Mouse (Mus musculus) stomach, postnatal 0 days (tissue): ENCODE measurements around the gene Ddb1.

Experiments
- CTCF ChIP-seq: IDR thresholded peaks from 2 replicates; pipeline ENCODE4 v1.5.1; 2016; ENCODE audit warnings: antibody characterized with exemption, low read depth, mild to moderate bottlenecking, moderate library complexity
- EP300 ChIP-seq: optimal IDR thresholded peaks from 2 replicates; pipeline ENCODE3; 2016; ENCODE audit warnings: antibody characterized with exemption

DNA sequence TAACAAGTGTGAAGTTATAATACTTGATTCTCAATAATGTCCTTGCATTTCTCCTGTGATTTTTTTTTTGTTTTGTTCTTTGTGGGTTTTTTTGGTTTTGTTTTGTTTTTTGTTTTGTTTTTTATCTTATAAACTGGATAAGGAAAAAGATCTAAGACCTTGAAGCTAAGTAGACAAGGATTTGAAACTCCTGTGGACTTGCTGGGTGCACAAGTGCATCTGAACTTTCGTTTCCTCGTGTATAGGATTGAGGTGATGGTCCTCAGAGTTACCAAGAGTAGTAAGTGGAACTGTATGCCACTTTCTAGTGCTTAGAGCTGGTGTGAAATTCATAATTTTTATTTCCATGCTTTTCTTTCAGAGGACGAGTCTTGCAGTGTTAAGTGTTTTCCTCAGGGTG is 25.0 kb upstream of the Ddb1 start:
- no peak for TF ChIP-seq CTCF
- TF ChIP-seq EP300: no peak
